Mouse (Mus musculus): ENCODE measurements around the gene Btbd35f20. TPM values are rescaled to one million over a fixed set of nuclear protein-coding genes. Genes with fewer than 3 reads are reported as not detected.

Gene Btbd35f20
- polyA plus RNA-seq (2012; rRNA removed; ENCODE audit: low replicate concordance): not detected in 2 replicates

GRCm38 (mm10) chrX:4291145-4291544 lies at the start of gene Btbd35f20:
Gene Btbd35f20, minus strand, starts transcription at chrX:4291245.

Other genes starting within 250 kb of the Btbd35f20 start
- not detected in 2 replicates for gene Btbd35f28, start 94.7 kb downstream of the Btbd35f20 start, polyA plus RNA-seq (2012; rRNA removed; ENCODE audit: low replicate concordance)
- gene Btbd35f17, start 79.4 kb upstream of the Btbd35f20 start, polyA plus RNA-seq (2012; rRNA removed; ENCODE audit: low replicate concordance): not detected in 2 replicates